Mouse (Mus musculus) c-Kit-positive CD71-negative TER-119-negative erythroid progenitor cells, embryonic 14.5 days (primary cell): ENCODE measurements around the gene Gm5773.
"Not testable (repeated sequence)": the region's sequence is repeated elsewhere in the genome, so short reads cannot be mapped to it uniquely, and the experiment has no call there.

Source experiments
- DNase-seq: peaks from one replicate; pipeline ENCODE4 v3.0.0-alpha.2; 2013; ENCODE audit warnings: low read depth

The Gm5773 gene

GRCm38 (mm10) chr3:93772700-93773099 is at the start of gene Gm5773:
Gene Gm5773, plus strand, starts transcription at chr3:93773000.
- DNase-seq: not testable (repeated sequence)

GRCm38 (mm10) chr3:93745475-93745874 is 27.3 kb upstream of the Gm5773 start:
- DNase-seq: not testable (repeated sequence)

GRCm38 (mm10) chr3:93754022-93754421 is 18.8 kb upstream of the Gm5773 start:
- not testable (repeated sequence) for DNase-seq

- DNase-seq: not testable (repeated sequence)
These were observed 23.3 kb downstream of the Gm5773 start, which contains the start of gene Tdpoz4 for GRCm38 (mm10) chr3:93796098-93796497. Gene Tdpoz4, plus strand, starts transcription at chr3:93796398.

- DNase-seq: not testable (repeated sequence)
These were observed 40.5 kb downstream of the Gm5773 start for GRCm38 (mm10) chr3:93813341-93813740.
